Mouse (Mus musculus): ENCODE data around the gene Ap1s1. TPM values are rescaled to one million over a fixed set of nuclear protein-coding genes. Genes with fewer than 3 reads are reported as not detected.

The Ap1s1 gene
- polyA plus RNA-seq, 1 experiment from 2014 or later, result 206 TPM

DNA sequence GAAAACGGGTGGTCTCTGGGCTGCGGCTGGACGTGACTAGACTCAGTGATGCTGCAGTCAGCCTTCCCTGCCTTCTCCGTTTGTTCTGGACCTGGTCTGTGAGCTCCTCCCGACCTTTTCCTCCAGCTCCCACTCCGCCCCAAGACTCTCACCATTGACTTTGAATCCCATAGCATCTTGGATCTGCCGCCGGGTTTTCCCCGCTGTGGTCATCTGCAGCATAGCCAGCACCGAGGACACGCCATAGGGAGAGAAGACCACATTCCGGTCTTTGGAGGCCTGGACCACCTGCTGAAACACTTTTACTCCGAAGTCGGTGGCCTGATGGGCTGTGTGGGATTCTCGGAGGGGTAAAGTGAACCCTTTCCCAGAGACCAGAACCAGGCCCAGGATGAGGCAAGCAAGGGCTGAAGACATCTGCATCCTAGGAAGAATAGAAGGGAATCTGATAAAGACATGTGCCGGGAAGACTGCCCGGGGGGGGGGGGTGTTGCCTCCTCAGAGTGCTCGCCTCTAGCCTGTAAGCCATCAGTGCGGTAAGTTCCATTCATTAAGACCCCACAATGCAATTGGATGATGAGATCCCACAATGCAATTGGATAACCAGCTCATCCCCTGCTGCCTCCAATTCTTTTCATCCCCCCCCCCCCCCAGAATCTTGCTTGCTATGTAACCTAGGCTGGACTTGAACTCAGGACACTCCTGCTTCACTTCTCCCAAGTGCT lies 25.1 kb upstream of the Ap1s1 start:
- Histone ChIP-seq H3K9me3 (ENCODE audit: control insufficient read depth, low read length) (no peaks in the 10 kb centered on the region), H3K4me3 (ENCODE audit: low read length) (no peak overlapping the region; the same call in 1 of the 2 replicates), H3K27me3 (ENCODE audit: control insufficient read depth, insufficient read depth, low read depth, low read length) (no peaks in the 10 kb centered on the region), H3K36me3 (ENCODE audit: control insufficient read depth, insufficient read depth, low read length) (no peaks in the 10 kb centered on the region), H3K4me2 (ENCODE audit: low read depth, low read length) (no peak overlapping the region), H3K27ac (ENCODE audit: low read length) (no peak overlapping the region), H3K4me1 (replicated peaks; ENCODE audit: control insufficient read depth, insufficient read depth, low read length) (peaks cover 35% of the 10 kb centered on the region), H3K9ac (ENCODE audit: low read length) (peak overlapping the region; percentile 8; the same call in 1 of the 2 replicates)
- ATAC-seq (ENCODE audit: low read depth), result no peak
- WGBS, result 86% methylated on average over 19 of the region's 19 CpGs

DNA sequence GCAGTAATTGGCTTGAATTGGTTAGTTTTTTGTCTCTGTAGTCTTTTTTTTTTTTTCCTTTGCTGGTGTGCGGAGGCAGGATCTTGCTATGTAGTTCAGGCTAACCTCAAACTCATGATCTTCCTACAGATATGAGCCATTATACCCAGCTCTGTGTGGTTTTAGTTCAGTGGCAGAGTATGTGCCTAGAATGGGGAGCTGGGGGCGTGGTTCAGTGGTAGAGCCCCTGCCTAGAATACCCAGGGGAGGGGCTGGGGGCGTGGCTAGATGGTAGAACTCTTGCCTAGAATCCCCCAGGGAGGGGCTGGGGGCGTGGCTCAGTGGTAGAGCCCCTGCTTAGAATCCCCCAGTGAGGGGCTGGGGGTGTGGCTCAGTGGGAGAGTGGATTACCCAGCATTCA lies 22.8 kb upstream of the Ap1s1 start:
- no peak overlapping the region for H3K9ac ChIP-seq (ENCODE audit: low read length)
- 67% methylated on average over 4 of the region's 4 CpGs for WGBS

DNA sequence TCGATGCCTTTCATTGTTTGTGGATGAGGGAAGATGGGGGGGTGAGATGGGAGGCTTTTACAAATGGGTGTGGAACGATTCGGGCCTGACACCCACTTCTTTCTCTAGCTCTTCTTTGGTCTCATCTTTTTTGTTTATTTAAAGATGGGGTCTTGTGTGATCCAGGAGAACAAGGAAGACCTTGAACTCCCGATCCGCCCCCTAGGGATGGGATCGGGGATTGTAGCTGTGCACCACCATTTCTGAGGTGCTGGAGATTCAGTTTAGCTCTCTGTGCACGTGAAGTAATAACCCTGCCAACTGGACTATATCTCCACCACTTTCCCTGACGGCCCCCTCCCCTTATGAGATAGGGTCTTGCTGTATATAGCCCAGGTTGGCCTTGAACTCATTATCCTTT lies 20.0 kb upstream of the Ap1s1 start:
- no peaks in the 10 kb centered on the region for H3K27me3 ChIP-seq (ENCODE audit: control insufficient read depth, insufficient read depth, low read depth, low read length)
- no peak overlapping the region for H3K27ac ChIP-seq (ENCODE audit: low read length)
- no peaks in the 10 kb centered on the region for H3K36me3 ChIP-seq (ENCODE audit: control insufficient read depth, insufficient read depth, low read length)
- no peak overlapping the region for H3K4me3 ChIP-seq (ENCODE audit: low read length)
- 71% methylated on average over 8 of the region's 8 CpGs for WGBS
- no peaks in the 10 kb centered on the region for H3K4me1 ChIP-seq (replicated peaks; ENCODE audit: control insufficient read depth, insufficient read depth, low read length)
- no peak overlapping the region for H3K9ac ChIP-seq (ENCODE audit: low read length)
- no peak overlapping the region for H3K4me2 ChIP-seq (ENCODE audit: low read depth, low read length)
- no peaks in the 10 kb centered on the region for H3K9me3 ChIP-seq (ENCODE audit: control insufficient read depth, low read length)
- ATAC-seq (ENCODE audit: low read depth), result no peak

More for the DNA sequence above, 22.8 kb upstream of the Ap1s1 start:
- Histone ChIP-seq H3K4me2 (ENCODE audit: low read depth, low read length) (no peak overlapping the region), H3K36me3 (ENCODE audit: control insufficient read depth, insufficient read depth, low read length) (no peaks in the 10 kb centered on the region), H3K4me1 (replicated peaks; ENCODE audit: control insufficient read depth, insufficient read depth, low read length) (peaks cover 18% of the 10 kb centered on the region), H3K27me3 (ENCODE audit: control insufficient read depth, insufficient read depth, low read depth, low read length) (no peaks in the 10 kb centered on the region), H3K4me3 (ENCODE audit: low read length) (no peak overlapping the region), H3K27ac (ENCODE audit: low read length) (no peak overlapping the region), H3K9me3 (ENCODE audit: control insufficient read depth, low read length) (no peaks in the 10 kb centered on the region)
- no peak for ATAC-seq (ENCODE audit: low read depth)

DNA sequence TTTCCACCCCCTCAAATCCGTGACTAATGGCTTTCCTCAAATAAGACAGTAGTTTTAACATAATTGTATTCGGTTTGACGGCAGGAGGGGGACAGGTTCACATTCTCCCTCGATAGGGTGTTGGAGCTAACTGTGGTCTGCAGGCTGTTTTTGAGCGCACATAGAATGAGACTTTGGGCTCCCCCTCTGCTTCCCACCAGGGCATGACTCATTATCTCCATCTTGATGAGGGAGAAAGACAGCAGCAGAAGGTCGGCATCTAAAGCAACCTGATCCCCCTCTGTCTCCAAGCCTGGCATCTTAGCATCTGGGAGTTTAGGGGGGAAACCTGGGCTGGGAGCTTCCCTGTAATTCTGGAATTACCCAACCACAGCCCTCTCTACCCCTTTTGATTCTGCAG lies 19.5 kb upstream of the Ap1s1 start:
- ATAC-seq (ENCODE audit: low read depth), result no peak
- H3K27me3 ChIP-seq (ENCODE audit: control insufficient read depth, insufficient read depth, low read depth, low read length), result no peaks in the 10 kb centered on the region
- H3K9ac ChIP-seq (ENCODE audit: low read length), result no peak overlapping the region
- no peaks in the 10 kb centered on the region for H3K4me1 ChIP-seq (replicated peaks; ENCODE audit: control insufficient read depth, insufficient read depth, low read length)
- H3K36me3 ChIP-seq (ENCODE audit: control insufficient read depth, insufficient read depth, low read length), result no peaks in the 10 kb centered on the region
- no peaks in the 10 kb centered on the region for H3K9me3 ChIP-seq (ENCODE audit: control insufficient read depth, low read length)
- no peak overlapping the region for H3K27ac ChIP-seq (ENCODE audit: low read length)
- 60% methylated on average over 6 of the region's 6 CpGs for WGBS
- no peak overlapping the region for H3K4me3 ChIP-seq (ENCODE audit: low read length)
- no peak overlapping the region for H3K4me2 ChIP-seq (ENCODE audit: low read depth, low read length)

DNA sequence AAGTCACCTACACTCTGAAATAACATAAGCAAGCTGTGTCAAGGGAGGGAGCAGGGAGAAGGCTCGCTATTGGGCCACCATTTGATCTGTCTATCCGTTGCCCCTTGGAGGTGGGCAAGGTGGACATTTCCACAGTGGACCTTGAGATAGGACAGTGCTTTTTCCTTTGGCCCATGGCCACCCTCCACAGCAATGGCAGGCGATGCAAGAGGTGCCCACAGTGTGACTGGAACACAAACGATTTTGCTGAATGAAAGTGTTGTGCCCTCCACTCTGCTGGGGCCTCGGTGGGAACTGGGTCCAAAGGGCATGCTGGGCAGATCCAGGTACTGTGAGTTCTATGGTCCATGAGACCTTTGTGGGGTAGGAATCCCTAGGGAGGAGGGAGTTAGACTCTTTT lies 16.7 kb upstream of the Ap1s1 start:
- Histone ChIP-seq H3K4me2 (ENCODE audit: low read depth, low read length) (no peak overlapping the region), H3K4me1 (replicated peaks; ENCODE audit: control insufficient read depth, insufficient read depth, low read length) (no peaks in the 10 kb centered on the region), H3K36me3 (ENCODE audit: control insufficient read depth, insufficient read depth, low read length) (no peaks in the 10 kb centered on the region), H3K4me3 (ENCODE audit: low read length) (no peak overlapping the region), H3K27ac (ENCODE audit: low read length) (no peak overlapping the region), H3K27me3 (ENCODE audit: control insufficient read depth, insufficient read depth, low read depth, low read length) (no peaks in the 10 kb centered on the region), H3K9me3 (ENCODE audit: control insufficient read depth, low read length) (no peaks in the 10 kb centered on the region), H3K9ac (ENCODE audit: low read length) (no peak overlapping the region)
- no peak for ATAC-seq (ENCODE audit: low read depth)
- WGBS, result 86% methylated on average over 5 of the region's 5 CpGs

DNA sequence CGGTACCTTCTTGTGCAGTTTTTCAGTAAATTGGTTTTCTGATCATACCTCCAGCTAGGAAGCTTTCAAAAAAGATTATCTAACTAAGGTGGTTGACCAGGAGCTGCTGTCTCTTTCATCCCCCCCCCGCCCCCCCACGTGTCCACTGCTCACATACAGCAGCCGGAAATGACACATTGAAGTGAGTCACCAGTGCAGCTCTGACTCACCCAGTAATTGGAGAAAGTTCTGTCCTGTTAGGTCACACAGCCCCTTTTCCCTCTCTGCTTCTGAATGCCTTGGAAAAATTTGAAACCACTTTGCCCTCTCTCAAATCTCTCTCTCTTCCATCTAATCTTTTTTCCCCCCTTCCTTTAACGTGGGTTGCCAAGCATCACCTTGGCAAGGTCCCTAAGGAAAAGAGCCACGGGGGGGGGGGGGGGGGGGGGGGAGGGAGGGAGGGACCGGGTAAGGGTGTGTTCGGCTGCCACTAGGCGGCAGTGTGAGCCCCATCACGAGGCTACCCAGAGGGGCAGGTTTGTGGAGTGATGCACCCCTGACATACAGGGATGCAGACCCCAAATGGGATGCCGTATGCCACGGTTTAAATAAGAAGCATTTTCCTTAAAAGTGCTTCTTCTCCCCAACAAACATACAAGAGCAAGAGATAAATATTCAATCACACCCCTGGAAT lies 16.0 kb upstream of the Ap1s1 start:
- Histone ChIP-seq H3K36me3 (ENCODE audit: control insufficient read depth, insufficient read depth, low read length) (no peaks in the 10 kb centered on the region), H3K27me3 (ENCODE audit: control insufficient read depth, insufficient read depth, low read depth, low read length) (no peaks in the 10 kb centered on the region), H3K9ac (ENCODE audit: low read length) (no peak overlapping the region), H3K4me1 (replicated peaks; ENCODE audit: control insufficient read depth, insufficient read depth, low read length) (no peaks in the 10 kb centered on the region), H3K4me3 (ENCODE audit: low read length) (no peak overlapping the region), H3K27ac (ENCODE audit: low read length) (no peak overlapping the region), H3K4me2 (ENCODE audit: low read depth, low read length) (no peak overlapping the region), H3K9me3 (ENCODE audit: control insufficient read depth, low read length) (no peaks in the 10 kb centered on the region)
- WGBS, result 16% methylated on average over 11 of the region's 12 CpGs
- peak; percentile 45; the same call in 1 of the 2 replicates for ATAC-seq (ENCODE audit: low read depth)

DNA sequence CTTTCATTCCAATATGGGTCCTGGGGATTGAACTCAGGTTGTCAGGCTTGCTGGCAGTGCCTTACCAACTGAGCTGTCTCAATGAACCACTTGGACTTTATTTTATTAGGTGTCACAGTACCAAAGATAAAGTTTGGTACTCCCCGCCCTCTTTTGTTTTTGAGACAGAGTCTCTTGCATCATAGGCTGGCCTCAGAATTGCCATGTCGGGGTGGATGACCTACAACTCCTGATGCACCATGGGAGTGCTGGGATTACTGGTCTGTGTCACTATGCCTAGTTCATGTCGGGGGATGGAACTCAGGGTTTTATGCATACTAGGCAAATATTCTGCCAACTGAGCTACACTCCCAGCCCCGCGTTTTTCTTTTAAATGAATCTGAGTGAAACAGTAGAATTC lies 8.9 kb upstream of the Ap1s1 start:
- Histone ChIP-seq H3K4me1 (replicated peaks; ENCODE audit: control insufficient read depth, insufficient read depth, low read length) (no peaks in the 10 kb centered on the region), H3K9ac (ENCODE audit: low read length) (no peak overlapping the region), H3K36me3 (ENCODE audit: control insufficient read depth, insufficient read depth, low read length) (no peaks in the 10 kb centered on the region), H3K27ac (ENCODE audit: low read length) (no peak overlapping the region), H3K4me2 (ENCODE audit: low read depth, low read length) (no peak overlapping the region), H3K4me3 (ENCODE audit: low read length) (no peak overlapping the region), H3K9me3 (ENCODE audit: control insufficient read depth, low read length) (no peaks in the 10 kb centered on the region), H3K27me3 (ENCODE audit: control insufficient read depth, insufficient read depth, low read depth, low read length) (no peaks in the 10 kb centered on the region)
- WGBS, result 77% methylated on average over 5 of the region's 5 CpGs
- no peak for ATAC-seq (ENCODE audit: low read depth)

DNA sequence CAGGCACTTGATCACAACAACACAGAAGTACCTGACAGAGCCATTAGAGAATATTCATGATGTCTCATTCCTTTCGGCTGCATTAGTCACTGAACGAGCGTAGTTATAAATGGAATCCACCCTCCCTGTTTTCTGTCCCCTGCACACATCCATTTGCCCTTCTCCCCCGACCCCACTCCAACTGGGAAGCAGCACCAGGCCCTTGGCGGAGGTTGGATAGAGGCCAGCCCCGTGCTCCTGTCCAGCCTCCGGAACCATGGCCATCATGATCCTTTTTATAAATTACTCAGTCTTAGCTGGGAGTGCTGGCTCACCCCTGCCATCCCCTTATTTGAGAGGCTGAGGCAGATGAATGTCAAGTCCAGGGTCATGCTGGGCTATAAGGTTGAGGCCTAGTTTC lies 8.4 kb upstream of the Ap1s1 start:
- WGBS, result 78% methylated on average over 7 of the region's 7 CpGs

DNA sequence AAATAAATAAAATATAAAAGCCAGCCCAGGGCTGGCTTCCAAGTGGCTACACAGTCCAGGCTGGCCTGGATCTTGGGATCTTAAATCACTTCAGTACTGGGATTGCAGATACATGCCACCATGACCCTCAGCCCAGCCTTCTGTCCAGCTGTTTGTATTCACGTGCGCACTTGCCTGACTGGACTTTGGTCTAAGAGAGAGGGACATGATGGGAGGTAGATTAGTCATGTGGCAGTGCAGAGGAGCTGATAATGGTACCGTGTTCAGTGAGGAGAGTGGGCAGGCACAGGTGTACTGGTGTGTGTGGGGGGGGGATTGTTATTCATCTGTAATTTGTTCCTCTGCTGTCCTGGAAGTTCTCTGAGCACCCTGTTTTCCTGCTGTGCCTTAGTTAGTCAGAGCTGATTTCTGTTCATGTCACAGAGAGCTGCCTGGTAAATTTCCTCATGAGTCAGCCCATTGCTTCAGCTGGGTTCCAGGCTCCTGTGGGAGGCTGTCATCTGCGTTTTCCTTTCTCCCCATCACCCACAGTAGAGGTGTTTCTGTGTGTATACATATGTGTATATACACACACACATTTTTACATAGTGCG lies 6.1 kb upstream of the Ap1s1 start:
- H3K36me3 ChIP-seq (ENCODE audit: control insufficient read depth, insufficient read depth, low read length), result no peaks in the 10 kb centered on the region
- no peaks in the 10 kb centered on the region for H3K4me1 ChIP-seq (replicated peaks; ENCODE audit: control insufficient read depth, insufficient read depth, low read length)
- no peak overlapping the region for H3K27ac ChIP-seq (ENCODE audit: low read length)
- ATAC-seq (ENCODE audit: low read depth), result no peak
- no peaks in the 10 kb centered on the region for H3K9me3 ChIP-seq (ENCODE audit: control insufficient read depth, low read length)
- 79% methylated on average over 5 of the region's 5 CpGs for WGBS
- no peak overlapping the region for H3K9ac ChIP-seq (ENCODE audit: low read length)
- H3K4me2 ChIP-seq (ENCODE audit: low read depth, low read length), result no peak overlapping the region
- H3K27me3 ChIP-seq (ENCODE audit: control insufficient read depth, insufficient read depth, low read depth, low read length), result no peaks in the 10 kb centered on the region
- H3K4me3 ChIP-seq (ENCODE audit: low read length), result no peak overlapping the region

More for the DNA sequence above, 8.4 kb upstream of the Ap1s1 start:
- H3K4me2 ChIP-seq (ENCODE audit: low read depth, low read length), result no peak overlapping the region
- no peak overlapping the region for H3K27ac ChIP-seq (ENCODE audit: low read length)
- H3K4me1 ChIP-seq (replicated peaks; ENCODE audit: control insufficient read depth, insufficient read depth, low read length), result no peaks in the 10 kb centered on the region
- no peak for ATAC-seq (ENCODE audit: low read depth)
- no peaks in the 10 kb centered on the region for H3K9me3 ChIP-seq (ENCODE audit: control insufficient read depth, low read length)
- H3K4me3 ChIP-seq (ENCODE audit: low read length), result no peak overlapping the region
- H3K9ac ChIP-seq (ENCODE audit: low read length), result no peak overlapping the region
- H3K36me3 ChIP-seq (ENCODE audit: control insufficient read depth, insufficient read depth, low read length), result no peaks in the 10 kb centered on the region
- no peaks in the 10 kb centered on the region for H3K27me3 ChIP-seq (ENCODE audit: control insufficient read depth, insufficient read depth, low read depth, low read length)

Data from lung, embryonic 16.5 days (tissue).